Mouse (Mus musculus): ENCODE measurements around the gene Vps26c. TPM values are rescaled to one million over a fixed set of nuclear protein-coding genes. Genes with fewer than 3 reads are reported as not detected.
A peak's percentile ranks its signal among the peaks of the same experiment; 100 is the strongest.

Gene Vps26c
- 10 to 100 TPM; 43.8 to 50.6 TPM for total RNA-seq (2021)

DNA sequence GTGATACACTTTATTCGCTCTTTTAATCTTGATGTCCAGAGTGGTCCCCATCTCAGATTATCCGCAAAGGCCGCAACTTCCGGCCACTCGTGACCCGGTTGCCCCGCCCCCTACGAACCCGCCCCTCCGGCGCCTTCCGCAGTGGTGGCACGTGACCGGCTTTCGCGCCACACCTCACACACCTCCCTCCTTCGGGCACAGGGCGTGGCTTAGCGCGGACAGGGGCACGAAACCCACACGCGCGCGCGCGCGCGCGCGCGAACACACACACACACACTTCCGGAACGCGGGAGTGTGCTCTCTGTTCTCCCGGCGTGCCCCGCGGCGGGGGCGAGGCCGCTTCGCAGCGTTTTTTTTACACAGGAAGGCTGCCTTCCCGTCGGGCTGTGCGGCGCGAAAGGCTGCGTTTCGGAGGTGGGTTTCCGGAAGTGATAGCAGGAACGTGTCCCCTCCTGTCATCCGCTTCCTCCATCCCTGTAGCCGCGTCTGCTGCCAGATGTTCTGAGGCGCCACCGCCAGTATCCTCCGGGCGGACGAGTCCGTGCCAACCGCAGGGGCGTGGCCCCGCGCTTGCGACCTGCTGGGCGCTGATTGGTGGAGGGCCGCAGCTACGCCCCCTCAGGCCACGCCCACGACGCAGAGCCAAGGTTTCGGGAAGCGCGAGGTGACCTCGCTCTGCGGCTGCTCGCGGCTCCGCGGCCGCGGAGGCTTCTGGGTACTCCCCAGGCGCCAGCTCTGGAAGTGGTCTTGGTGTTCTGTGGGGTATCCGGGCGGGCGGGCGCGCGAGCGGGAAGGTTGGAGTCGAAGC, at the start of gene Vps26c:
TSS of gene Vps26c (minus strand) at position 487 of the 808 bp plus-strand sequence.
- DNase-seq, result peak; percentile 98
- intact Hi-C loops (cut with DNase I), result no loop called here

DNA sequence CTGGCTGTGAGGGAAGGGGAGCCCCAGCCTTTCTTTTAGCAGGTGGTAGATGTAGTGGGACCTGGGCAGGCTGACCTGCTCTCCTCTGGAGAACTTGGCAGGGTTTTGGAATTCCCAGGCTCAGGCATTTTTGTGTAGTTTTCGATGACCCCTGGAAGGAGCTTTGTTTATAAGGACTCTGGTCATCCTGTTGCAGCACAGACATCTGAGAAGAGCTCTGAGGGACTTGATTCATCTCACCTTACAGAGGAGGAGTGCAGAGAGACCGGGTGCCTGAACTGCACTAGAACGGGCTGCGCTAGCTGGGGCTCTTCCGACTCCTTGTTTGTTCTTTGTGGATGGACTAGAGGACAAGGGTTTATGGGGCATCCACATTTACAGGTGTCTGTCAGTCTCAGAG, 49.1 kb upstream of the Vps26c start:
- intact Hi-C loops (cut with DNase I), result no loop called here
- no peak for DNase-seq

GRCm38 (mm10) chr16:94574718-94575094, 48.1 kb upstream of the Vps26c start:
- intact Hi-C loops (cut with DNase I), result no loop called here
- DNase-seq, result no peak

DNA sequence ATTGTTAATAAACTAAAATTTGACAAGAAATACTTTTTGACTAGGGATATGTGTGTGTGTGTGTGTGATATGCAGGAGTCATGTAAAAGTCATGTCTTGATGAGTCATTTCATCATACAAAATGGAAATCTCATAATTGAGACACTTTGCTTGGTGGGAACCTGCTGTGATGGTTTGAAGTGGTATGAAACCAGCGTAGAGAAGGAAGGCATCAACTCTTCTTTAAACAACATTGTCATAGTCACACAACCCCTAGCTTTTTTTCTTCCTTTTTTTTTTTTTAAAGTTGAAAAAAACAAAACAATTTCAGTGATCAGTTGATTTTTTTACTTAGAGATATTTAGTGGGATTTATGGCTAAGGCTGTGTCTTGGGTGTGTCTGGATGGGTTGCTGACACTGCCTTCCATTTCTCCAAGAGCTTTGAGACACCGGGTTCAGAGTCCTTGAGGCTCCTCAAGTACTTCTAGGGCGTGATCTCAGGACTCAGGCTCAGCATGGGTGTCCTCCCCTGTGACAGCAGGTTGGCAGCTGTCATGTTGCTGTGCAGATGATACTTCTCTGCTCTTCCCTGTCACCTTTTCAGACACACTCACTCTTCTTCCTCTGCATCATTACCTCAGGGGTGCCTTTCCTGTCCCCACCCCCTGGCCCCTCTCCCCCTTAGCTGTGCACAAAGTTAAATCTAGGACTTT, 47.5 kb upstream of the Vps26c start:
- intact Hi-C loops (cut with DNase I), result no loop called here
- no peak for DNase-seq

GRCm38 (mm10) chr16:94572422-94572821, 45.8 kb upstream of the Vps26c start:
- no peak for DNase-seq
- intact Hi-C loops (cut with DNase I), result no loop called here

DNA sequence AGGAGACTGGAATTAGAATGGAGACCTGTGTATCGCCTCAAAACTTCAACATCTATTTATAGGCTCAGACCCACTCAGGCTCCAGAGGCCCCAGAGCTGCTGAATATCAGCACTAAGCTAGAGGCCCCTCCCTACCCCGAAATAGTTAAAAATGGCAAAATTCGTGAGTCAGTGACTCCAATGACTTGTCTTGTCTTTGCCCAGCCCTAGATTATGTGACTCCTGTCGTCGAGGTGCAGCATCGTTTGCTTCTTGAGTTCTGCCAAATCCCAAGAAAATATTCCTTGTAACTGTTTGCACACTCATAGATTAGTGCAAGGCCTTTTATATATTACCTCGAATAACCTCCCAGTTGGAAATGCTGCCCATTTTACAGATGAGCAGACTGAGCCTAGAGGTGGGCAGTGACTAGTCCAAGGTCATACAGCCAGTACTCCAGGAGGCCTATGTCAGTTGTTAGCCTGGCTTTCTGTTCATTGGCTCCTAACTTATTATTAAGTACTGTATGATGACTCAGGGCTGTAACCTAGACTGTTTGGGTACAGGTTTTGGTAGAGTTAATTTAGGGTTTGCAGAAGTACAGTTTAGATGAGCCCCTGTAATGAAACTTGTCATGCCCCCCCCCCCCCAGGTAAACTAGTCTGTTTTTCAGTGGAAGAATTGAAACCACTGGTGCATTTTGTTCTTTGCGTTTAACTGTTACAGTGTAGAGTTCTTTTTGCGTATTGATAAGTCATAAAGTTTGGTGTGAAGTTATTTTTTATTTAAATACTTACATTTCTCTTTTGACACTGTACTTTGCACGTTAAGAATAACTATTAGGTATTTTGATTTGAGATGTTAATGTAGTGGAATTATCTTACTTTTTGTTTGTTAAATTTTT, 44.7 kb upstream of the Vps26c start:
- intact Hi-C loops (cut with DNase I), result no loop called here
- no peak for DNase-seq

DNA sequence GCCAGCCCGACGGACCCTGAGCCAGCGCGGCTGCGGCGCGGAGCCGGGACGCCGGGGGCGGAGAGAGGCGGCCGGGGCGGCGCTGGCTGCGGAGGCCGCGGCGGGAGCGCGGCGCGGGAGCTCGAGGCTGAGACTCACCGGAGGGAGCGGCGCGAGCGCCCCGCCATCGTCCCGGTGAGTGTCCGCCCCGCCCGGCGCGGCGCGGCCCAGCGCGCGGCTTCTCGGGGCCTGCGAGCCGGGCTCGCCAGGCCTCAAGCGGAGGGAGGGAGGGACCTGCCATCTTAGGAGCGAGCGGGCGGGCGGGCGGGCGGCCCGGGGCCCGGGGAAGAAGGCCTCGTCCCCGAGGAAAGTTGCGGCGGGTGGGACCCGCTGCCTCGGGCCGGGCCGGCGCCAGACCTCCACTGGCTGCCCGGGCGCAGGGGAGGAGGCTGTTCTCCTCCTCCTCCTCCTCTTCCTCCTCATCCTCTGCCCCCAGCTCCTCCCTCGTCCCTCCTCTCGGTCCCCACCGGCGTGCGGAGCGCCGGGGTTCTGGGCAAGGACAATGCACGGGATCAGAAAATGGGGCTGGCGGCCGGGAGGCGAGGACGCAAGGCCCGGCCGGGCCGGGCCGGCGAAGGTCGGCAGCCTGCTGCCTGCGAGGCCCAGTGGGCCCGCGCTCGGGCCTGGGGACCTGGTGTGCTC, 43.9 kb upstream of the Vps26c start:
- intact Hi-C loops (cut with DNase I), result no loop called here

DNA sequence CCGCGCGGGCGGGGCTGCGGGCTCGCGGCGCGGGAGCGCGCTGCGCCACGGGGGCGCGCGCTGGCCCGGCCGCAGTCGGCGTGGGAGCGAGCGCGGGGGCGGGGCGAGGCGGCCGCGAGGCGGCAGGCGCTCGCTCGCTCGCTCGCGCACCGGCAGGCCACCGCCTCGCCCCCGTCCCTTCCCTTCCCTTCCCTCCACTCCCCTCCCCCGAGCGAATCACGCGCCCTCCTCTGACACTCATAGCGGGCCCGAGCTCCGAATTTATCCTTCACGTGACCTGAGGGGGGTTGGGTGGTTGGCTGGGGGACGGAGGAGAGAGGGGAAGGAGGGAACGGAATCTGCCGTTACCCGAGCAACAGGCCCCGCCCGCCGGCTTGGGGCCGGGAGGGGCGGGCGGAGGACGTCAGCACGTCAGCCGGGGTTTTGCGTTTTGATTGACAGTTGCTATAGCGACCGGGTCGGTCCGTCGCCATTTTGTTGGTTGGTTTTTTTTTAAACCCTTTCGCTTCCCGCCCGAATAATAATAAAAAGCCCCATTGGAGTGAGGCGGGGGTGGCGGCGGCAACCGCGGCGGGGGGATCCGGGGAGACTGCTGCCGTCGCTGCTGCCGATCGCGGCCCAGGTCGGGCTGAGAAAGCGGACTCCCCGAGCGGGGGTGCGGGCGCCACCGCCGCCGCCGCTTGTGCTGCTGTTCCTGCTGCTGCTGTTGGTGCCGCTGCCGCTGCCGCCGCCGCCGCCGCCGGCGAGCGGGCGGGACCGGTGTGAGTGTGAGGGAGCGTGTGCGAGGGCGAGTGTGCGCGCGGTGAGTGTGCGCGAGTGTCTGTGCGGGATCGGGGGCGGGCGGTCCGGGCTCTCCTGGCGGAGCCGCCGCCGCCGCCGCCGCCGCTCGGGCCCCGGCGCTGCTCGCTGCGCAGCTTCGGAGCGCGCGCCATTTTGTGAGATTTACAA, 42.9 kb upstream of the Vps26c start, which contains the start of gene Dyrk1a:
TSS of gene Dyrk1a (plus strand) at position 782 of the 948 bp plus-strand sequence.
- intact Hi-C loops (cut with DNase I), result no loop called here
- DNase-seq, result peak; percentile 100

More for the DNA sequence above, 43.9 kb upstream of the Vps26c start:
- DNase-seq, result peak; percentile 34

DNA sequence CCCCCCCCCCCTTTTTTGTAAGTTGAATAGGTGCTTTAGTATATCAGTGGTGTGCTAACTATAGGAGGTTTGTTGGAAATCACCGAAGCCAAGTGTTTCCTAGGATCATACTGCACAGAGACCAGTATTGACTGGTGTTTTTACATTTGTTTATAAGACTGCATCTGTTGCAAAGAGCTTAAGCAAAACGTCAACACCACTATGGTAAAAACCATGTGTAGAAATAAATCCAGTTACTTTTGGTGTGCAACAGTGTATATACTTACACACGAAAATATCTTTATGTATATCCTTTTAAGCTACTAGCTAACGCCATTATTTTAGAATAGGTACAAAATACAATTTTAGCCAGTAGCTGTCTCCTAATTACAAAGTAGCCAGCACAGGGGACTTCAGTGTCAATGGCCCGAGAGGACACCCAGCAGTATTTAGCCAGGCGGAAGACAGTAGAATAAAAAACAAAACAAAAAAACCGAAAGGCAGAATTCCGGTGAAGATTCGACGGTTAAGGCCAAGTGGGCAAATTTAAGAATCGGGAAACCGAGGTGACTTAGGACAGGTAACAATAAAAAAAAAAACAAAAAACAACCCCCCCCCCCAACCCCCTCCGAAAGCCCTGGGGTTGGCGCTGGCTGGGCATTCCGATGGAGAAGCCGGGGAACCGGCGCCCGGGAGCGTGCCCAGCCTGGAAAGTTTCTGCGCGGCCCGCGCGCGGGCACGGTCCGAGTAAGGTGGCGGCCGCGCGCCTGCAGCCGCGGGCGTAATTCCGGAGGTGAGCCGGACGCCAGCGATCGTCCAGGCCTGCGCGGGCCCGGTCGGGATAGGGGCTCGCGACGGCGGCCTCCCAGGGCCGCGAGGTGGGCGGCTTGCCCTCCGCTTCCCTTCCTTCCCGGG, 42.0 kb upstream of the Vps26c start:
- no peak for DNase-seq
- intact Hi-C loops (cut with DNase I), result no loop called here

DNA sequence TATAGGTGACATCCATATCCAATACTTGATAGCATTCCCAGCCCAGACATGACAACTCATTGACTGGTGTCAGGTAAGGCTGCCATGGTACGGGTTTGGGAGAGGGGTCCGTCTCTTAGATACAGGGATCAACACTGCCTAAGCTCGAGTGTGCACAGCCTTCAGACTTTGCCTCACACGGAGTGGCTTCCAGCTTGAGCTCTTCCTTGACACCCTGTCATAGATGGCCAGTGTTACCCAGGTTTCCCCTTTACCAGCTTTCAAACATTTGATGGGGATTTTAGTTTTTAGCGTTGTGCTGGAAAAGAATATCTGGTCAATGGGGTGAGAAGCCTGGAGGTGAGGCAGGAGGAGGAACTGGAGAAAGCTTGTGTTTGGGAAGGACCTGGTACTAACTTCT, 41.1 kb upstream of the Vps26c start:
- intact Hi-C loops (cut with DNase I), result no loop called here
- no peak for DNase-seq

- no peak for DNase-seq
- intact Hi-C loops (cut with DNase I), result no loop called here
These were observed 40.4 kb upstream of the Vps26c start for GRCm38 (mm10) chr16:94566834-94567585.

- DNase-seq, result no peak
- intact Hi-C loops (cut with DNase I), result no loop called here
These were observed 39.5 kb upstream of the Vps26c start for GRCm38 (mm10) chr16:94566124-94566523.

- intact Hi-C loops (cut with DNase I), result no loop called here
- no peak for DNase-seq
These were observed 34.0 kb upstream of the Vps26c start for GRCm38 (mm10) chr16:94560618-94561017.

- no peak for DNase-seq
- intact Hi-C loops (cut with DNase I), result no loop called here
These were observed 33.2 kb upstream of the Vps26c start for GRCm38 (mm10) chr16:94559782-94560181.

DNA sequence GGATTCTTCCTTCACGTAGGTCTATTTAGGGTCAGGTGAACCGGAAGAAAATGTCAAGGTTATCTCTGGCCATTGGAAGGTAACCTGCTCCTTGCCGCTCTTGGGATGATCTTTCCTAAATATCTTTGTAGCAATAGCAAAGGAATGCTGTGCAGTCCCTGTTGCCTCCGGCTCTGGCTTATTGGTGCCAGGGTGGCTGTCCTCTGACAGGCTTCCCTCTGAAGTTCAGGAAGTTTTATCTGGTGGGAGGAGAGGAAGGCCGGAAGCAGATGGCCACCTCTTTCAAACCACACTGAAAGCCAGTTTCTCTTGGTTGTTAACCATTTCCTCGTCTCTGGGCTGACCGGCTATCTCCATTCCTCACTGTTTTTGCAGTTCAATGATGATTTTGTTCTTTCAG, 32.7 kb upstream of the Vps26c start:
- DNase-seq, result no peak
- intact Hi-C loops (cut with DNase I), result no loop called here

GRCm38 (mm10) chr16:94556228-94556627, 29.6 kb upstream of the Vps26c start:
- intact Hi-C loops (cut with DNase I), result no loop called here

DNA sequence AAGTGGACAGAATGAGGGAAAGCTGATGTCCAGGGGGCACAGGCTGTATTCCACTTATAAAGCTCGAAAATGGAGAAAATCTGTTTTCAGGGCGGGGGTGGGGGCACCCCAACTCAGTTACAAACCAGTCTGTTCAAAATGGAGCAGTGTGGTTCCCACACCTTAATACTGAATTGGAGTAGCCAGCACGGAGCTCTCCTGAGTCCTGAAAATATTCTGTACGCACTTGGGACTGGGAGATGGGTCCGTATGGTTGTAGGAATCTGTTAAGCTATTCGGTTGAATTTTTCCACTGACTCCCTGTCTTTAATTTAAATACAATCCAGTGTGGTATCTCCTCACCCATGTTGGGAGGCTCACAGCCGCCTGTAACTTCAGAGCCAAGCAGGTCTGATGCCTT, 28.7 kb upstream of the Vps26c start:
- intact Hi-C loops (cut with DNase I), result no loop called here
- no peak for DNase-seq

More at GRCm38 (mm10) chr16:94556228-94556627, 29.6 kb upstream of the Vps26c start:
- no peak for DNase-seq

- DNase-seq, result peak; percentile 54
- intact Hi-C loops (cut with DNase I), result no loop called here
These were observed 25.3 kb upstream of the Vps26c start for GRCm38 (mm10) chr16:94551934-94552333.
